Mouse (Mus musculus): ENCODE data around the gene Usp22. TPM values are rescaled to one million over a fixed set of nuclear protein-coding genes. Genes with fewer than 3 reads are reported as not detected.

The Usp22 gene
- polyA plus RNA-seq, 1 experiment, result 14.2 TPM

DNA sequence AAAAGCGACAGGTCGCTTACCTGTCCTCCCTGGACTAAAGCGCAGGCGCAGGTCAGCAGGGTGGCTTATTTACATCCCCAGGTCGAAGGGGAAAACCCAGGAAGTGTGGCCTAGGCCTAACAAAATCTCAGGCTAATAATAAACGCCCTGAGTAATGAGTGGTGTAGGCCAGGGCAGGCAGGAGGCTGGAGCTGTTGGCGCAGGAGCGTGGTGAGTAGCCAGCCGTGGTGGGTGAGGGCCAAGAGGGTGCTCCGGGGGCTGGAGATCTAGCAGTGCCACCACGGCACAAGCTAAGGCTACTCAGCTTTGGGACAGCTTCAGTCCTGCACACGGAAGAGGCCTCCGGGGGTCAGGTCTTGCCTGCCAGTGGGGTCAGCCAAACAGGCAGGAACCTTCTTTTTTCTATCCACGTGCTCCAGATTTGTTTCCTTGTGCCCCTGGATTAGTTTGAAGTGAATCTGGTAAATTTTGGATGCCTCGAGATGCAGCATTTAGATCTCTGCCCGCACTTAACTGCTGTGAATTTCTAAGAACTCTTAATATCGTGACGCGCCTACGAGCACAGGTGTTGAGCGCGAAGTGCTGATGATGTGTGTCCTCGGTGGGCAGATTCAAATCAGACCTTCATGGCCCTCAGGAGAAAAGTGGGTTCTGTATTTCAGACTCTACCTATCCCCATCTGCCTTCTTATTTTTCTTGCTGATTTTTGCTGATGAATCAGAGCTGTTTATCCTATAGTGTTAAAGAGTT is 48.1 kb downstream of the Usp22 start, which contains the start of gene Tnfrsf13b:
Gene Tnfrsf13b, plus strand, starts transcription at position 150 of the 750 bp plus-strand sequence.
- H3K27ac ChIP-seq (ENCODE audit: control insufficient read depth, insufficient read depth, low read depth, low read length, poor library complexity), result no peak within 1 kb of the TSS; the same call in 1 of the 2 replicates
- H3K4me3 ChIP-seq (replicated peaks; ENCODE audit: control insufficient read depth, low read depth, low read length), result peak within 1 kb of the TSS; percentile 43
- no peaks in the 10 kb centered on the region for H3K4me1 ChIP-seq (ENCODE audit: control insufficient read depth, insufficient read depth, low read length)
- TF ChIP-seq CTCF (IDR thresholded peaks at IDR 0.05; ENCODE audit: control insufficient read depth, insufficient read depth, low read length), result no peak
- no peak for TF ChIP-seq POLR2A (IDR thresholded peaks at IDR 0.05; ENCODE audit: borderline replicate concordance, control insufficient read depth, low read depth, low read length)
- WGBS, result 77% methylated on average over 23 of the region's 23 CpGs

DNA sequence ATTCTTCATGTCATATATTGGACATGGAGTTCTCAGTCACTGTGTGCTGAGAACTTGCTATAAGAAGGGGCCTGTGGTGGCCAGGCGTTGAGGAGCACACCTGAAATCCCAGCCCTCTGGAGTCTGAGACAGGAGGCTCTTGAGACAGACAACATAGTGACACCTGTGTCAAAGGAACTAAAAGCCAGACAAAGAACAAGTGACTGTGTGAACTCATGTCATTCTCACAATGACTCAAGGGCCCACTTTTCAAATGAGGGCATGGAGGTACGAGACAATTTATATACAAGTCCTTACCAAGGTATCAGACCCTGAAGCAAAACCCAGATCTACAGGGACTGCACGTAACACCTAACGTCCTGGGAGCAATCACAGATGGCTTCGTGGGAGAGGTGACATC is 48.9 kb downstream of the Usp22 start:
- no peak for TF ChIP-seq POLR2A (IDR thresholded peaks at IDR 0.05; ENCODE audit: borderline replicate concordance, control insufficient read depth, low read depth, low read length)
- H3K27ac ChIP-seq (ENCODE audit: control insufficient read depth, insufficient read depth, low read depth, low read length, poor library complexity), result no peak overlapping the region
- no peak overlapping the region for H3K4me3 ChIP-seq (replicated peaks; ENCODE audit: control insufficient read depth, low read depth, low read length)
- WGBS, result 82% methylated on average over 5 of the region's 5 CpGs
- no peaks in the 10 kb centered on the region for H3K4me1 ChIP-seq (ENCODE audit: control insufficient read depth, insufficient read depth, low read length)

DNA sequence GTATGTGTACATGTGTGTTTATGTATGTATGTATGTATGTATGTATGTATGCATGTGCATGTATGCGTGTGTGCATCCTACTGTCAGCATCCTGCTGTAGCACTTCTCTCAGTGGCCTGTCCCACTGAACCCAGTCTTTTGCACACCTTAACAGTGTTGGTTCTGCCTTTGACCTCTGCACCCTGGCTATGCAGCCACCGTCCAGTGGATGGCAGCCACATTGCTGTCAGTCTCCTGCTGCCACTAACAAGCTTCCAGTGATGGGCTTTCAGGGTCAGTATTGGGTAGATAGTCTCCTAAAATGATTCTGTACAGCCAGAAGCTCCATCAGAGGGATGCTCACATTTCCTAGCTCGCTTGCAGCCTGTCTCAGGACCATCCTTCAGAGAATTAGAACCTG is 51.0 kb downstream of the Usp22 start:
- WGBS, result 82% methylated on average over 3 of the region's 3 CpGs
- H3K27ac ChIP-seq (ENCODE audit: control insufficient read depth, insufficient read depth, low read depth, low read length, poor library complexity), result no peak overlapping the region
- TF ChIP-seq CTCF (IDR thresholded peaks at IDR 0.05; ENCODE audit: control insufficient read depth, insufficient read depth, low read length) (no peak), POLR2A (IDR thresholded peaks at IDR 0.05; ENCODE audit: borderline replicate concordance, control insufficient read depth, low read depth, low read length) (no peak)
- H3K4me1 ChIP-seq (ENCODE audit: control insufficient read depth, insufficient read depth, low read length), result no peaks in the 10 kb centered on the region
- no peak overlapping the region for H3K4me3 ChIP-seq (replicated peaks; ENCODE audit: control insufficient read depth, low read depth, low read length)

DNA sequence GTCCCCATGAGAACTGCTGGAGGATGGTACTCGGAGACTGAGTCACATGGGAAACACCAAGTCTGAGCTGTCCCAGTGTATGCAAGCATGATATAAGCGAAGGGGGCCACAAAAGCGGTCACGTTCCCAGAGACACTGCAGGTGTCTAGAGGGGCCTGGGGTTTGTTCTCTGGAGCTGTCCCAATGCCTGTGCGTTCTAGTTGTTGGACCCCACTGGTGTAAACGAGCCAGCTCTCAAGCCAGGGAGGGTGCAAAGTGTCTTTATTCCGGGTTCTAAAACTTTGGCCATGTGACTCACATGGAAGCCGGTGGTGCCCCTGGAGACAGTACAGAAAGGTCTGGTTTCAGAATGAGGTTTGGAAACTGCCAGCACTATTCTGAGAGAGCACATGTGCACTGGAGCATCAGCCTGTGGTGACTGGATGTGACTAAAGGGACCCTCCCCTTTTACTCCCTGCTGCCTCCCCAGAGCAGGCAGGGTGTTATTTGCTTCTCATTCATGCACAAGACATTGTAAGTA is 52.0 kb downstream of the Usp22 start:
- WGBS, result 76% methylated on average over 8 of the region's 8 CpGs
- peak overlapping the region; percentile 79 for H3K27ac ChIP-seq (ENCODE audit: control insufficient read depth, insufficient read depth, low read depth, low read length, poor library complexity)

DNA sequence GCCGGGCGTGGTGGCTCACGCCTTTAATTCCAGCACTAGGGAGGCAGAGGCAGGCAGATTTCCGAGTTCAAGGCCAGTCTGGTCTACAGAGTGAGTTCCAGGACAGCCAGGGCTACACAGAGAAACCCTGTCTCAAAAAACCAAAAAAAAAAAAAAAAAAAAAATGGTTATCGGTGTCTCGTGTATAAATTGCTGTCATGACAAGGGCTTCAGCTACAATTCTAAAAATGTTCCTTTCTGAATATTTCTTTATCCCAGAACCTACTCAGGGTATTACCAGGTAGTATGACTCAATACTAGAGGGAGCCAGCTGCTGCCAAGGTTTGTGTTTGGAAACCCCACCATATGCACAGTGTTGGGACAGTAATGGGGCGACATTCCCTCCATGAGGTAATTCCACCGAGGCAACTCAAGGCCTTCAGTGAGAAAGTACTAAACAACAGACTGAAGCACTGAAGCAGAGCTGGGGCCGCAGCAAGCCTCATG is 52.5 kb downstream of the Usp22 start:
- no peaks in the 10 kb centered on the region for H3K4me1 ChIP-seq (ENCODE audit: control insufficient read depth, insufficient read depth, low read length)
- 75% methylated on average over 9 of the region's 9 CpGs for WGBS
- peak overlapping the region; percentile 79 for H3K27ac ChIP-seq (ENCODE audit: control insufficient read depth, insufficient read depth, low read depth, low read length, poor library complexity)
- TF ChIP-seq POLR2A (IDR thresholded peaks at IDR 0.05; ENCODE audit: borderline replicate concordance, control insufficient read depth, low read depth, low read length) (no peak), CTCF (IDR thresholded peaks at IDR 0.05; ENCODE audit: control insufficient read depth, insufficient read depth, low read length) (no peak)
- no peak overlapping the region for H3K4me3 ChIP-seq (replicated peaks; ENCODE audit: control insufficient read depth, low read depth, low read length)

More for the DNA sequence above, 52.0 kb downstream of the Usp22 start:
- TF ChIP-seq POLR2A (IDR thresholded peaks at IDR 0.05; ENCODE audit: borderline replicate concordance, control insufficient read depth, low read depth, low read length), result no peak
- TF ChIP-seq CTCF (IDR thresholded peaks at IDR 0.05; ENCODE audit: control insufficient read depth, insufficient read depth, low read length), result no peak
- Histone ChIP-seq H3K4me3 (replicated peaks; ENCODE audit: control insufficient read depth, low read depth, low read length) (no peak overlapping the region), H3K4me1 (ENCODE audit: control insufficient read depth, insufficient read depth, low read length) (no peaks in the 10 kb centered on the region)

DNA sequence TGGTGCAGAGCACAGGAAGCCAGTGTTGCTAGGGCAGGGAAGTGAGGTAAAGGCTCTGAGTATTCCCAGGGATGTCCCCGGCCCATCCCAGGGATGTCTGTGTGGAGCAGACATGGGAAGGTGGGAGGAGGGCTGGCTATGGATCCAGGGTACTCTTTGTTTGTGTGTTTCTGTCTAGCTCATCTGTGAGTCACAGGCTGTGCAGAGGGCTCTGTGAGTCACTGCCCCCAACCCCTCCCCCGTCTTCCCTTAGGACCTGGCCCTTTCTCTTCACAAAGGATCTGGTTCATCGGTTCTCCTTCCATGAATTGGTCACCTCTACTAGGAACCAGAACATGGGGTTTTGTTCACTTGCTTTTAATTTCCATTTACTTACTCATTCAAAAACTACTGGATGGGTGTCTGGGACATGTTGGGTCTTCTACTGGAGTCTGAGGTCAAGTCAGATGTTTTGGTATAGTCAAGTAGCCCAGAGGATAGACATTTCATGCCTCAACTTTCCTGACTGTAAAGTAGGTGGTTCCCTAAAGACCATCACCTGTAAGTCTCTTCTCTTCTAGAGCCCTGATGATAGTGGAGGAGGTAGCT is 54.8 kb downstream of the Usp22 start:
- Histone ChIP-seq H3K4me3 (replicated peaks; ENCODE audit: control insufficient read depth, low read depth, low read length) (no peak overlapping the region), H3K4me1 (ENCODE audit: control insufficient read depth, insufficient read depth, low read length) (peaks cover 3% of the 10 kb centered on the region), H3K27ac (ENCODE audit: control insufficient read depth, insufficient read depth, low read depth, low read length, poor library complexity) (no peak overlapping the region)
- WGBS, result 80% methylated on average over 3 of the region's 3 CpGs
- TF ChIP-seq CTCF (IDR thresholded peaks at IDR 0.05; ENCODE audit: control insufficient read depth, insufficient read depth, low read length) (no peak), POLR2A (IDR thresholded peaks at IDR 0.05; ENCODE audit: borderline replicate concordance, control insufficient read depth, low read depth, low read length) (no peak)

DNA sequence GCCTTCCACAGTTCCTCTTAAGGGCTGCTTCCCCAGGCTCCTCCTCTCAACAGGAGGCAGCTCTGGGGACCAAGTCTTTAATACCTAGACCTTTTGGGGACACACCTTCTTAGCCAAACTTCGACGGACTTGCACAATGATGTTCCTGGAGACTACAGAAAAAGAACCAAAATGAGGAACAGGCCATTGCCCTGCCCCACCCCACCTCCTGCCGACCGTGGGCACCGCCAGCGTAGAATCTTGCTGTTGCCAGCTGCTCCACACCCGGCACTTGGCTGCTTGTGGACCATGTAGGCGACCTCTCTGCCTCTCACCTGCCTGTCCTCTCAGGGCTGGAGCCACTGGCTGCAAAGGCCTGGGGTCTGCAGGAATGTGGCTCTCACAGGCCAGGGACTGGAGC is 58.6 kb downstream of the Usp22 start:
- WGBS, result 3% methylated on average over 8 of the region's 8 CpGs
- H3K27ac ChIP-seq (ENCODE audit: control insufficient read depth, insufficient read depth, low read depth, low read length, poor library complexity), result peak overlapping the region; percentile 89
- no peak overlapping the region for H3K4me3 ChIP-seq (replicated peaks; ENCODE audit: control insufficient read depth, low read depth, low read length)
- no peak for TF ChIP-seq CTCF (IDR thresholded peaks at IDR 0.05; ENCODE audit: control insufficient read depth, insufficient read depth, low read length)
- TF ChIP-seq POLR2A (IDR thresholded peaks at IDR 0.05; ENCODE audit: borderline replicate concordance, control insufficient read depth, low read depth, low read length), result no peak; the same call in 1 of the 2 replicates
- peaks cover 9% of the 10 kb centered on the region for H3K4me1 ChIP-seq (ENCODE audit: control insufficient read depth, insufficient read depth, low read length)

DNA sequence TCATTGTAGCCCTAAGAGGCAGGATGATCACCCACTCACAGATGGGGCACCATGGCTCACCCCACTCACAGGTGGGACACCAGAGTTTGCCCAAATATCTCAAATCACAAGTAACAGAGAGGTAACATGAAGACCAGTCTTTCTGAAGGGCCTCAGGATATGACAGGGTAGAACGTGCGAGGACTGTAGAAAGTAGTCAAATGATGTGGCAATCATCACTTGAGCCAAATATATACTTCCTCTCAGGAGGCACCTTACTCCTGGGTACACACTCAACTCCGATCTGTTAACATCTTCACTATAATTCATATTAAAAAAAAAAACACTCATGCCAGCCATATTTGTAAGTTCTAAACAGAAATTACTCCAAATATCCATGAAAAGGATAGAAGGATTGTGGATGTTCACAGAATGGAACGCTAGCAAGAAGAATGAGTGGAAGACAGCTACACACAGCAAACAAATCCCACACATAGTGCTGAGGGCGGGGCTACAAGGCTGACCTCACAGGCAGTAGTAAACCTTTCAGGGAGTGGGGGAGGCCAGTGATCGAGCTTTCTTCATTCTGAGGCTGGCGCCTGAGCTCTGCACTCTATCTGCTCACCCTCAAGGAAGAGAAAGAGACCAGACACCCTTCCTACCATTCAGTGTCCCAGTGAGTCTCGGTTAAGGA is 62.4 kb downstream of the Usp22 start:
- H3K27ac ChIP-seq (ENCODE audit: control insufficient read depth, insufficient read depth, low read depth, low read length, poor library complexity), result peak overlapping the region; percentile 55
- no peak overlapping the region for H3K4me3 ChIP-seq (replicated peaks; ENCODE audit: control insufficient read depth, low read depth, low read length)
- 42% methylated on average over 8 of the region's 8 CpGs for WGBS
- no peak for TF ChIP-seq CTCF (IDR thresholded peaks at IDR 0.05; ENCODE audit: control insufficient read depth, insufficient read depth, low read length)
- peaks cover 20% of the 10 kb centered on the region for H3K4me1 ChIP-seq (ENCODE audit: control insufficient read depth, insufficient read depth, low read length)
